Mouse (Mus musculus) midbrain, postnatal 0 days (tissue): ENCODE data around the gene Wdr74. TPM values are rescaled to one million over a fixed set of nuclear protein-coding genes. Genes with fewer than 3 reads are reported as not detected.

Experiments
- ATAC-seq: fragments of 200-750 bp; cut with Nextera tagmentation; 2 replicates; pipeline ENCODE4 v1.8.0; 2017; ENCODE audit warnings: moderate number of reproducible peaks, mild to moderate bottlenecking, moderate TSS enrichment, moderate library complexity; ENCODE audit not compliant: low FRiP score
- DNase-seq: peaks from one replicate; pipeline ENCODE4 v3.0.0-alpha.2; 2015; ENCODE audit warnings: low spot score
- H3K27ac ChIP-seq: fragments of 300-500 bp; sonication (generic); 2 replicates; pipeline ENCODE4 v1.5.1; 2014; ENCODE audit warnings: low read depth, mild to moderate bottlenecking, low read length, mixed read lengths
- H3K27me3 ChIP-seq: fragments of 300-500 bp; sonication (generic); 2 replicates; pipeline ENCODE4 v1.6.1; 2014; ENCODE audit warnings: low read length, control low read depth, mixed read lengths; ENCODE audit not compliant: insufficient read depth
- H3K36me3 ChIP-seq: fragments of 300-500 bp; sonication (generic); 2 replicates; pipeline ENCODE4 v1.6.1; 2014; ENCODE audit warnings: low read length, control low read depth, mixed read lengths; ENCODE audit not compliant: insufficient read depth
- H3K4me1 ChIP-seq: fragments of 300-500 bp; sonication (generic); 2 replicates; pipeline ENCODE4 v1.6.1; 2014; ENCODE audit warnings: mild to moderate bottlenecking, control low read depth, antibody characterized with exemption, low read length, mixed read lengths; ENCODE audit not compliant: insufficient read depth
- H3K4me2 ChIP-seq: fragments of 300-500 bp; sonication (generic); 2 replicates; pipeline ENCODE4 v1.6.1; 2014; ENCODE audit warnings: low read depth, mild to moderate bottlenecking, low read length, mixed read lengths; ENCODE audit not compliant: poor library complexity, severe bottlenecking
- H3K4me3 ChIP-seq: fragments of 300-500 bp; sonication (generic); 2 replicates; pipeline ENCODE4 v1.5.1; 2014; ENCODE audit warnings: low read depth, mild to moderate bottlenecking, low read length, moderate library complexity
- H3K9ac ChIP-seq: fragments of 300-500 bp; sonication (generic); replicated peaks from 2 replicates; pipeline ENCODE4 v1.6.1; 2014; ENCODE audit warnings: mild to moderate bottlenecking, low read length, moderate library complexity, mixed read lengths; ENCODE audit not compliant: poor library complexity, severe bottlenecking
- H3K9me3 ChIP-seq: fragments of 300-500 bp; sonication (generic); 2 replicates; pipeline ENCODE4 v1.6.1; 2016; ENCODE audit warnings: low read length, control low read depth
- CTCF ChIP-seq: IDR thresholded peaks from 2 replicates; pipeline ENCODE4 v1.5.1; 2016; ENCODE audit warnings: antibody characterized with exemption, mild to moderate bottlenecking
- WGBS: fragments of 180-500 bp; shearing (Covaris S2); extraction: QIAGEN DNeasy Blood & Tissue Kit; methylation state at CpG from one replicate; pipeline ENCODE4 v1.1.7; 2014; 5-methylcytosine and 5-hydroxymethylcytosine counted together
- polyA plus RNA-seq: library from polyadenylated mRNA; unstranded; fragments of >200 nt; fragmentation: Nextera tagmentation; extraction: Ambion mirVana; gene quantifications from 2 replicates; pipeline ENCODE4 v1.2.1, GENCODE M21; 2015
- total RNA-seq: library from RNA; depleted of rRNA; stranded (reverse); fragments of >200 nt; gene quantifications from 2 replicates; pipeline ENCODE4 v1.2.3, GENCODE M21; 2014

Wdr74 gene
- total and polyA plus RNA-seq, 2 experiments from 2014 or later, result 50.9 to 85.9 TPM

- no peak overlapping the region for H3K4me2 ChIP-seq
- H3K4me1 ChIP-seq, result no peaks in the 10 kb centered on the region
- no peak for TF ChIP-seq CTCF
- no peak overlapping the region for H3K27ac ChIP-seq
- no peak for ATAC-seq
- H3K9ac ChIP-seq, result no peak overlapping the region
- WGBS, result 49% methylated on average over 3 of the region's 3 CpGs
- H3K36me3 ChIP-seq, result peaks cover 7% of the 10 kb centered on the region
- no peaks in the 10 kb centered on the region for H3K9me3 ChIP-seq
- H3K27me3 ChIP-seq, result no peaks in the 10 kb centered on the region
- no peak for DNase-seq
- no peak overlapping the region for H3K4me3 ChIP-seq
Measured at GRCm38 (mm10) chr19:8702458-8702857, 33.2 kb upstream of the Wdr74 start.

DNA sequence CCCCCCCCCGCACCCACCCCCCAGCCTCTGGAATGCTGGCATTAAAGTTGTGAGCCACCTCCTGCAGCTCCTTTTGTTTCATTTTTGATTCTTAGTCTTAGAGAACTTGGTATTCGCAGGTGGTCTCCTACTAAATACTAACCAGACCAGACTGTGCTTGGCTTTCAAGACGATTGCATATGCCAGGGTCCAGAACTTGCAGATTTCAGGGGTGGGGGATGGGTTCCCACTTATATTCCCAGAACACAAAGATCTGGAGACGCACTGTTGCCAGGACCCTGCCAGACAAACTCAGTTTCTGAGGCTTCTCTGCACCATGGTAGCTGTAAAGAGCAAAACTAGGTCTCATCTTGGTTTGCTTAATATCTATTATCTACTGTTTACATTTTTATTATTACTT is 32.1 kb upstream of the Wdr74 start:
- no peak overlapping the region for H3K4me2 ChIP-seq
- H3K36me3 ChIP-seq, result peaks cover 18% of the 10 kb centered on the region
- ATAC-seq (no peak), DNase-seq (no peak)
- H3K27me3 ChIP-seq, result no peaks in the 10 kb centered on the region
- no peak overlapping the region for H3K9ac ChIP-seq
- H3K27ac ChIP-seq, result no peak overlapping the region
- H3K9me3 ChIP-seq, result no peaks in the 10 kb centered on the region
- no peak for TF ChIP-seq CTCF
- H3K4me1 ChIP-seq, result no peaks in the 10 kb centered on the region
- H3K4me3 ChIP-seq, result no peak overlapping the region
- WGBS, result 47% methylated on average over 4 of the region's 4 CpGs

- H3K4me1 ChIP-seq, result no peaks in the 10 kb centered on the region
- no peaks in the 10 kb centered on the region for H3K27me3 ChIP-seq
- 73% methylated on average over 6 of the region's 6 CpGs for WGBS
- H3K36me3 ChIP-seq, result peaks cover 34% of the 10 kb centered on the region
- H3K9ac ChIP-seq, result no peak overlapping the region
- no peak overlapping the region for H3K4me2 ChIP-seq
- H3K27ac ChIP-seq, result no peak overlapping the region
- ATAC-seq, result no peak
- TF ChIP-seq CTCF, result no peak
- H3K4me3 ChIP-seq, result no peak overlapping the region
- no peak for DNase-seq
- no peaks in the 10 kb centered on the region for H3K9me3 ChIP-seq
Measured at GRCm38 (mm10) chr19:8705026-8705708, 30.5 kb upstream of the Wdr74 start.

- no peak overlapping the region for H3K4me2 ChIP-seq
- H3K4me3 ChIP-seq, result no peak overlapping the region
- no peak for TF ChIP-seq CTCF
- no peaks in the 10 kb centered on the region for H3K9me3 ChIP-seq
- no peak for ATAC-seq
- no peaks in the 10 kb centered on the region for H3K4me1 ChIP-seq
- no peaks in the 10 kb centered on the region for H3K27me3 ChIP-seq
- no peak overlapping the region for H3K27ac ChIP-seq
- 87% methylated on average over 7 of the region's 7 CpGs for WGBS
- no peak for DNase-seq
- H3K9ac ChIP-seq, result no peak overlapping the region
- H3K36me3 ChIP-seq, result peaks cover 38% of the 10 kb centered on the region
Measured at GRCm38 (mm10) chr19:8706132-8706667, 29.4 kb upstream of the Wdr74 start.

GRCm38 (mm10) chr19:8706930-8707329 is 28.7 kb upstream of the Wdr74 start:
- no peak for ATAC-seq
- no peak overlapping the region for H3K4me2 ChIP-seq
- H3K4me1 ChIP-seq, result 0 out of 2 replicates have a peak, but pooled peaks cover 3% of the 10 kb centered on the region
- WGBS, result 96% methylated on average over 7 of the region's 7 CpGs
- peaks cover 38% of the 10 kb centered on the region for H3K36me3 ChIP-seq
- no peaks in the 10 kb centered on the region for H3K9me3 ChIP-seq
- H3K27ac ChIP-seq, result no peak overlapping the region
- H3K9ac ChIP-seq, result no peak overlapping the region
- no peak for DNase-seq
- H3K4me3 ChIP-seq, result no peak overlapping the region
- TF ChIP-seq CTCF, result no peak
- no peaks in the 10 kb centered on the region for H3K27me3 ChIP-seq

GRCm38 (mm10) chr19:8708954-8709353 is 26.7 kb upstream of the Wdr74 start:
- no peak for DNase-seq
- 94% methylated on average over 8 of the region's 8 CpGs for WGBS
- no peak for TF ChIP-seq CTCF

More at GRCm38 (mm10) chr19:8708954-8709353, 26.7 kb upstream of the Wdr74 start:
- Histone ChIP-seq H3K9me3 (no peaks in the 10 kb centered on the region), H3K4me1 (peaks cover 7% of the 10 kb centered on the region; the same call in 1 of the 2 replicates), H3K36me3 (peaks cover 38% of the 10 kb centered on the region), H3K4me3 (no peak overlapping the region), H3K9ac (no peak overlapping the region), H3K27ac (no peak overlapping the region), H3K27me3 (no peaks in the 10 kb centered on the region), H3K4me2 (no peak overlapping the region)
- no peak for ATAC-seq
